Mouse (Mus musculus) cortical plate, adult 2 months (tissue): ENCODE data around the gene BC029722. TPM values are rescaled to one million over a fixed set of nuclear protein-coding genes. Genes with fewer than 3 reads are reported as not detected.

ENCODE experiments used
- H3K27ac ChIP-seq: fragments of 200-500 bp; 2 replicates; pipeline ENCODE4 v1.5.1; 2012; ENCODE audit warnings: low read length, control low read depth, inconsistent platforms; ENCODE audit not compliant: insufficient read depth
- H3K4me1 ChIP-seq: fragments of 200-500 bp; 2 replicates; pipeline ENCODE4 v1.6.1; 2011; ENCODE audit warnings: low read length; ENCODE audit not compliant: control insufficient read depth, insufficient read depth
- H3K4me3 ChIP-seq: fragments of 200-500 bp; 2 replicates; pipeline ENCODE4 v1.5.1; 2011; ENCODE audit warnings: mild to moderate bottlenecking, low read length, control low read depth; ENCODE audit not compliant: insufficient read depth
- CTCF ChIP-seq: fragments of 200-500 bp; IDR thresholded peaks from 2 replicates; pipeline ENCODE4 v1.5.1; 2011; ENCODE audit warnings: mild to moderate bottlenecking, control low read depth, low read length; ENCODE audit not compliant: insufficient read depth; ENCODE audit errors: extremely low read depth
- POLR2A ChIP-seq: fragments of 200-500 bp; IDR thresholded peaks from 2 replicates; pipeline ENCODE4 v1.6.1; 2011; ENCODE audit warnings: mild to moderate bottlenecking, low read length, control low read depth; ENCODE audit not compliant: insufficient read depth; ENCODE audit errors: extremely low read depth
- polyA plus RNA-seq: library from polyadenylated mRNA; depleted of rRNA; stranded (reverse); fragments of >200 nt; gene quantifications from 2 replicates; pipeline ENCODE4 v1.2.3, GENCODE M21; 2012

The BC029722 gene
- polyA plus RNA-seq, 1 experiment, result 93.4 TPM

DNA sequence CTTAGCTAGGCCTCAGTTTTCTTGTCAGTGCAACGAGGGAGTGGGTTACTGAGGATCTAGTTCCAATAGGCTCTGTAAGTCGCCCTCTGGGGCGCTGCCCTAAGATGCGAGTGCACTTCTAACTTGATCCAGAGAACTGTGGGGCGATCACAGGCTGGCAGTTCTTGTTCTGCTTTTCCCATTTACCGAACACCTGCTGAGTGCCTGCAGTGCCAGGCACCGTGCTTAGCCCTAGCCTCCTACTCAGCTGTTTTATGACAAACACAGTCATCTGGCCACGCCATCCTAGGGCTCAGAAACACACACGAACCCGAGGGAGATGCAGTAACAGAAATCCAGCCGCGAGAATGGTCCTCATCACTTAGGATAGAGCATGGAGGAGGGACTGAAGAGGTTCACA is 26.3 kb downstream of the BC029722 start:
- peaks cover 4% of the 10 kb centered on the region for H3K4me1 ChIP-seq
- H3K4me3 ChIP-seq, result no peak overlapping the region
- TF ChIP-seq POLR2A (no peak), CTCF (no peak)
- H3K27ac ChIP-seq, result no peak overlapping the region

DNA sequence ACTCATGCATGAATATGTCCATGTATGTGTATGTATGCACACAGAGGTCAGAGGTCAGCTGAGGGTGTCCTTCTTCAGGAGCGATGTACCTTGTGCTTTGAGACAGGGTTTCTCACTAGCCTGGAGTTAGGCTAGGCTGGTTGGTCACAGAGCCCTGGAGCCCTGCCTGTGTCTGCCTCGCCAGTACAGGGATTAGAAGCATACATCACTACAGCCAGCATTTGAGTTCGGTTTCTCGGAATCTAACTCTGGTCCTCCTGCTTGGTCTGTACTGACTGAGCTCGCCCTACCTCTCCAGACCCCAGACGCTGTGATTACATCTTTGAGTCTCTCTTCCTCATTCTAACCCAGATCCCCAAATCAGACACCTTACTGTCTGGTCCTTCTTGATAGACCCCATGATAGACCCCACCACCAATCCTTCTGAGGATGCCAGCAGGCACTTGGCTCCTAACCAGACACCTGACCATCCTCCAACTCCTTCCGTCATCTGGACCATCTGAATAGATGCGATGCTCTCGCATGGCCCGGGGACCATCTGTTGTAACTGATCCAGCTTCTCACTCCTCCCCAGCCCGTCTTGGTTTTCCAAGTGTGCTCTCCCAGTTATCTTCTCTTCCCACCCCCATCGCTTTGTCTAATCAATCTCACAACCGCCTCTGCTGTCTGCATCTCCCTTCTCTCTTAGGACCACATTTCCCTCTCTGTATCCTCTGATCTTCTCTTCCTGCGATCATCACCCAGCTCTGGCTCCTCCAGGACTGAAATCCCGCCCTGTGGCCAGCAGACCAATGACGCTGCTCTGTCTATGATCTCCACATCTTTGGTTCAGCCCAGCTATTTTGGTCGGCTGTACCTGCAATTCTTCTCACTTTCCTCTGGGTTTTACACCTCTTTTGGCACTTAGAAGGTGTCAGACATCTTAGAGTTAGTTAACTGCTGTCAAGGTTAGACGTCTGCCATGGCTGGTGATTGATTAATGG is 31.0 kb downstream of the BC029722 start:
- TF ChIP-seq CTCF, result no peak
- no peak for TF ChIP-seq POLR2A
- Histone ChIP-seq H3K4me1 (peaks cover 5% of the 10 kb centered on the region), H3K27ac (no peak overlapping the region)

DNA sequence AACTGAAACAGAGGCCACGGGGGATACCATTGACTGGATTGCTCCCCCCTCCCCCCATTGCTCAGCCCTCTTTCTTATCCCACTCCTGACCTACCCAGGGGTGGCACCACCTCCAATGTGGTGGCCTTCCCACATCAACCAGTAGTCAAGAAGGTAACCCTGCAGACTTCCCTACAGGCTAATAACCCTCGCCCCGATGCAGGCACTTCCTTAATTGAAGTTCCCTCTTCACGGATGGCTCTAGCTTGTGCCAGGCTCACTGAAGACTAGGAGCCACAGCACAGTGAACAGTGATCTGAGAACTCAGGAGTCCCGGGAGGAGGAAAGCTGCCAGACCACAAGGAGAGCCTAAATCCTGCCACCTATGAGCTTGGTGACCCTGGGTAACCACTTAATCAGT is 32.3 kb downstream of the BC029722 start:
- peaks cover 5% of the 10 kb centered on the region for H3K4me1 ChIP-seq
- TF ChIP-seq CTCF, result no peak
- TF ChIP-seq POLR2A, result no peak
- H3K4me3 ChIP-seq, result no peak overlapping the region
- H3K27ac ChIP-seq, result no peak overlapping the region

More for the DNA sequence above, 31.0 kb downstream of the BC029722 start:
- H3K4me3 ChIP-seq, result no peak overlapping the region

DNA sequence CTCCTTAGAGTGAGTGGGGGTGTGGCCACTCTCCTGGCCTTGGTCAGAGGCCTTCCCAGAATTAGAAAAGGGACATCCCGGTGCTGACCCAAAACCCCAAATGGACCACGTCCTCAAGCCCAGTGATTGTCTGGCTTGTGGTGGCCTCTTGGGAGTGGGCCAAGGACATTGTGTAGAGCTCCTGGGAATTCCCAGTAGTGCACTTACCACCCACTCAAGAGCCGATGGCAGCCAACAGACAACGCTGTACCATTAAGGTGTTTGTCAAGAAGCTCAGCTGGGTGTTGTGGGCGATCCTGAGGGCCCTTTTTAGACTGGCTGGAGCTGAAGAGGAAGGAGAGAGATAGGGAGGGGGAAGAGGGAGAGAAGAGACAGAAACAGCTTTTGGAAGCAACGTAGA is 34.7 kb downstream of the BC029722 start:
- Histone ChIP-seq H3K4me3 (no peak overlapping the region), H3K4me1 (peaks cover 5% of the 10 kb centered on the region), H3K27ac (no peak overlapping the region)
- TF ChIP-seq POLR2A (no peak), CTCF (no peak)

DNA sequence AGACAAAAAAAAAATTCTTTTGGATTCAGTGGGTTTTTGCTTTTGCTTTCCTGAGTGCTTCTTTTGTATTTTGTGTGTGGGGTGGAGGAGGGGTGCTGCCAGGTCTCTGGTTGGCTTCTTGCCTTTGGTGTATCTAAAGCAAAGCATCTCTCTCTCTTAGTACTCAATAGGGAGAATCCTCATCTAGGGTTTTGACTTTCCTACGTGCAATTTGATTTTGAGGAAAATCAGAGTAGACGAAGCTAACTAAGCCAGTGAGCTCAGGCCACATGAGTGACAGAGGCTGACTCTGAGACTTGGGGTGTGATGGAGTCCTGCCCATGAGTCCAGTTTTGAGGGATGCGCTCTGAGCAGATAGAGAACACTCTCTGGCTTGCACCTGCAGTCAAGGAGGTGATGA is 39.7 kb downstream of the BC029722 start:
- no peak for TF ChIP-seq POLR2A
- Histone ChIP-seq H3K27ac (no peak overlapping the region), H3K4me3 (no peak overlapping the region), H3K4me1 (peaks cover 3% of the 10 kb centered on the region; the same call in 1 of the 2 replicates)

DNA sequence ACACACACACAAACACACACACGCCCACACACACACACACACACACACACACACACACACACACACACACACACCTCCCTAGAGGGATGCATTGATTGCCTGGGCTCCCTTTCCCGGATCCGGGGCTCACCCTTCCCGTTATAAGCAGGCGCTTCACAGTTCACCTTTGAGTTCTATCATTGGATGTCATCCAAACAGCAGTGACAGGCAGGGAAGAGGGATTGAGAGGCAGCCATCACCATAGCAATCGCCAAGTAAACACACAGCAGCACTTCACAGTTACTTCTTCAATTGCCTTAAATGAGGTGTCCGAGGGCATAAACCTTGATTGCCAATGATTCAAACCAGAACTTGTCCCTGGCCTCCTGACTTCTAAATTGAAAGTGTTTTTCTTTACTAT is 40.2 kb downstream of the BC029722 start:
- Histone ChIP-seq H3K4me1 (peaks cover 3% of the 10 kb centered on the region; the same call in 1 of the 2 replicates), H3K4me3 (no peak overlapping the region), H3K27ac (no peak overlapping the region)
- no peak for TF ChIP-seq CTCF
- TF ChIP-seq POLR2A, result no peak

DNA sequence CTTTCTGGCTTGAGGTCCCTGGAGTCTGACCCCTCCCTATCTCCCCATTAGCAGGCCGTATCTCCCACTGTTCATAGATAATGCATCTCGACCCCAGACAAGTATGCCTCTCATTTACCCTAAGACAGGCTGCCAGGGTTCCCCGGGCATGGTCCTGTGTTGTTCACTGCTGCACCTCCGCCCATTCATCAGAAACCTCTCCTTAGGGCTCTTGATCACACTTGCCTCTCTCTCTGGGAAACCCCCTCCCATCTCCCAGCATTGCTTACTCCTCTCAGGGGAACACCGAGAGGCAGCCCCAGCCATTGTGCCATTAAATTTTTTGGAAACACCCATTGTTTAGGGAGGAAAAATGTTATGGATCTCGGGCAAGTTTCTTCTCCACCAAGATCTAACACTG is 41.2 kb downstream of the BC029722 start:
- Histone ChIP-seq H3K4me3 (no peak overlapping the region), H3K27ac (no peak overlapping the region), H3K4me1 (peaks cover 3% of the 10 kb centered on the region; the same call in 1 of the 2 replicates)
- TF ChIP-seq CTCF (no peak), POLR2A (no peak)

DNA sequence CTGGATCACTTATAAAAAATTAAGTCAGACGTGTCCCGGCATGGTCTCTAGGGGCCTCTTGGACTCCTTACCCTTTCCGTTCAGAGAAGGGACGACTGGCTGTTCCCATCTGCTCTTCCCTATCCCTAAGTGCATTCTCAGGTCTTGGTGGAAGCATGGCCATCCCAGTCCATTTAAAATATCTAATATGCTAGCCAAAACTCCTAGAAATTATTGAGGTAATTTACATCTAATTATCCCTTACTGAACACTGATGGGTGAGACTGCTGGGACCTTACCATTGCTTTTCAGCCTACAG is 41.6 kb downstream of the BC029722 start:
- Histone ChIP-seq H3K4me1 (peaks cover 3% of the 10 kb centered on the region; the same call in 1 of the 2 replicates), H3K27ac (no peak overlapping the region), H3K4me3 (no peak overlapping the region)
- TF ChIP-seq CTCF (no peak), POLR2A (no peak)

DNA sequence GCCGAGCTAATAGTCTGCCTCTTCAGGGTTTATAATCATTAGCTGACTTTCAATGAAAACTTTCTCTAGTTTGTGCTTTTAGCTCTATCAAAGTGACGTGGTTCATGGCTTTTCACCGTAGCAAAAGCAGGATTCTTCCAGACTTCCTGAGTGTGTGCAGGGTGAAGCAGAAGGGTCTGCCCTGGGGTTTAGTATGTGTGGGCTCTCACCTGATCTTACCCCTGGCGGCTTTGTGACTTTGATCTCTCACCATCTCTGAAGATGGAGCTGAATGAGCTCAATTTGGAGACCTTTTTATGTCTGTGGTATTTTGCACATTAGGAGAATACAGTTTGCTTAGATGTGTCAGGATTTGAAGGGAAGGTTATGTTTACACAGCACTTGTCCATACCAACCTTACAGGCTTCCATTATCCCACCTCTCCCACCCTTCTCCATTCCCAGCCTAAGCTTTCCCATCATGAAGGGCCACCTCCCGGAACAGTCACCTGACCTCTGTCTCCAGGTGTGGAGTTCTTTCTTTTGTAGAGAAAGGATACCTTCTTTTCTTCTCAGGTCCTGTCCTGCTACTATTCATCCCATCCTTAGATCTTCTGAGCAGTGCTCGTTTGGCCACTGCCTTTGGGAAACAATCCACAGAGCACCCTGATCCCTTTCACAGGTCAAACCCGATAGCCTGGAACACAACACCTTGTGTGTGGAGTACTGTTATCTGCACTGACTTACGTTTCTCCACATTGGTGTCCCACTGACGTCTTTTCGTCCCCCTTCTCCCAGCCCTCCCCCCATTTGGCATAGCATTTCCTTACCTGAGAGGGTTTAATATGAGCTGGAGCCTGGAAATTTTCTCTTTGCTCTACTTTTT is 42.2 kb downstream of the BC029722 start:
- TF ChIP-seq CTCF, result no peak
- TF ChIP-seq POLR2A, result no peak
- Histone ChIP-seq H3K27ac (no peak overlapping the region), H3K4me1 (peaks cover 3% of the 10 kb centered on the region; the same call in 1 of the 2 replicates), H3K4me3 (no peak overlapping the region)
